Mouse (Mus musculus) liver, embryonic 16.5 days (tissue): ENCODE results near the gene Dcst2. TPM values are rescaled to one million over a fixed set of nuclear protein-coding genes. Genes with fewer than 3 reads are reported as not detected.

ENCODE experiments used
- ATAC-seq: fragments of 200-750 bp; cut with Nextera tagmentation; 2 replicates; pipeline ENCODE4 v1.8.0; 2017; ENCODE audit warnings: low read depth, mild to moderate bottlenecking, moderate number of reproducible peaks, moderate library complexity
- H3K27ac ChIP-seq: fragments of 300-500 bp; sonication (generic); 2 replicates; pipeline ENCODE4 v1.5.1; 2014; ENCODE audit warnings: mild to moderate bottlenecking, low read length
- H3K27me3 ChIP-seq: fragments of 300-500 bp; sonication (generic); 2 replicates; pipeline ENCODE4 v1.6.1; 2014; ENCODE audit warnings: low read depth, low read length, mixed read lengths; ENCODE audit not compliant: control insufficient read depth, insufficient read depth
- H3K36me3 ChIP-seq: fragments of 300-500 bp; sonication (generic); 2 replicates; pipeline ENCODE4 v1.6.1; 2014; ENCODE audit warnings: mild to moderate bottlenecking; ENCODE audit not compliant: control insufficient read depth, insufficient read depth
- H3K4me1 ChIP-seq: fragments of 300-500 bp; sonication (generic); 2 replicates; pipeline ENCODE4 v1.6.1; 2014; ENCODE audit warnings: low read depth, low read length, mixed read lengths; ENCODE audit not compliant: control insufficient read depth
- H3K4me2 ChIP-seq: fragments of 300-500 bp; sonication (generic); 2 replicates; pipeline ENCODE4 v1.6.1; 2014; ENCODE audit warnings: low read depth, low read length, mixed read lengths
- H3K4me3 ChIP-seq: fragments of 300-500 bp; sonication (generic); 2 replicates; pipeline ENCODE4 v1.5.1; 2014; ENCODE audit warnings: low read depth, mild to moderate bottlenecking, low read length
- H3K9ac ChIP-seq: fragments of 300-500 bp; sonication (generic); 2 replicates; pipeline ENCODE4 v1.6.1; 2014; ENCODE audit warnings: low read depth, low read length
- H3K9me3 ChIP-seq: fragments of 300-500 bp; sonication (generic); replicated peaks from 2 replicates; pipeline ENCODE4 v1.6.1; 2016; ENCODE audit warnings: low read length; ENCODE audit not compliant: control insufficient read depth
- WGBS: fragments of 180-500 bp; shearing (Covaris S2); extraction: QIAGEN DNeasy Blood & Tissue Kit; methylation state at CpG from one replicate; pipeline ENCODE4 v1.1.7; 2014; ENCODE audit not compliant: insufficient replicate concordance; 5-methylcytosine and 5-hydroxymethylcytosine counted together
- polyA plus RNA-seq: library from polyadenylated mRNA; unstranded; fragments of >200 nt; fragmentation: Nextera tagmentation; extraction: Ambion mirVana; gene quantifications from 2 replicates; pipeline ENCODE4 v1.2.1, GENCODE M21; 2015

The Dcst2 gene
- polyA plus RNA-seq, 1 experiment from 2014 or later = 0.05 TPM

DNA sequence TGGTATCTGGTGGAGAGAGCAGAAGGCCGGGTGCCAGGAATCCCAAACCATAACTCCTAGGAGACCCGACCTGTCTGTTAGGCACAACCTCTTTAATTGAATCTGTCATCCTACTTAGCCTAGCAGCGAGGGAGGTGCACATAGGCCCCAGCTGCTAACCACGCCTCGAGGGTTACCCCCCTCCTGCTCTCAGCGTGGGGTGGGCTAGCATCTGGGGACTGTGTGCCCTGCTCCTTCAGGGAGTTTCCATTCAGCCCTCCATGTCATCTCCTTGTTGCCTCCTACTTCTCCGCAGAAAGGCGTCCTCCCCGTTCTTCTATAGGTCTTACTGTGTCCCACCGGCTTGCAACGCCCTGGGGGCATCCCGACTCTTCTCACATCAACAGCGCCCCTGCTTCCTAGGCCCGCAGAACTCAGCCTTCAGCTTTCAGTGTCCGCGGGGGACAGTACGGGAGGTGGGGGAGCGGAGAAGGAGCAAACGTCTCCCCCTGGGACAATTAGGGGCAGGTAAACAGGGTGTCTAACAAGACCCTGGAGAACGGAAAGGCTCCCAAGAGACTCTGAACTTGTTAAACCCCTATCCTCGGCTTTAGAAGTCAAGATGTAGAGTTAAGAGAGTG, 42.7 kb upstream of the Dcst2 start:
- WGBS = 12% methylated on average over 21 of the region's 21 CpGs
- H3K36me3 ChIP-seq = no peaks in the 10 kb centered on the region
- no peak overlapping the region for H3K9ac ChIP-seq
- H3K27me3 ChIP-seq = peaks cover 80% of the 10 kb centered on the region
- no peaks in the 10 kb centered on the region for H3K9me3 ChIP-seq
- peak overlapping the region; percentile 44 for H3K4me2 ChIP-seq
- no peak overlapping the region for H3K4me3 ChIP-seq
- no peak overlapping the region for H3K27ac ChIP-seq
- no peak for ATAC-seq
- H3K4me1 ChIP-seq = peaks cover 37% of the 10 kb centered on the region

- H3K4me3 ChIP-seq = peak overlapping the region; percentile 36
- no peak overlapping the region for H3K9ac ChIP-seq
- H3K4me1 ChIP-seq = peaks cover 37% of the 10 kb centered on the region
- peak overlapping the region; percentile 44 for H3K4me2 ChIP-seq
- H3K27me3 ChIP-seq = peaks cover 84% of the 10 kb centered on the region
- ATAC-seq = no peak
- 4% methylated on average over 58 of the region's 58 CpGs for WGBS
- H3K27ac ChIP-seq = no peak overlapping the region
- H3K9me3 ChIP-seq = no peaks in the 10 kb centered on the region
- no peaks in the 10 kb centered on the region for H3K36me3 ChIP-seq
Measured at GRCm38 (mm10) chr3:89319591-89320350, 42.0 kb upstream of the Dcst2 start.

DNA sequence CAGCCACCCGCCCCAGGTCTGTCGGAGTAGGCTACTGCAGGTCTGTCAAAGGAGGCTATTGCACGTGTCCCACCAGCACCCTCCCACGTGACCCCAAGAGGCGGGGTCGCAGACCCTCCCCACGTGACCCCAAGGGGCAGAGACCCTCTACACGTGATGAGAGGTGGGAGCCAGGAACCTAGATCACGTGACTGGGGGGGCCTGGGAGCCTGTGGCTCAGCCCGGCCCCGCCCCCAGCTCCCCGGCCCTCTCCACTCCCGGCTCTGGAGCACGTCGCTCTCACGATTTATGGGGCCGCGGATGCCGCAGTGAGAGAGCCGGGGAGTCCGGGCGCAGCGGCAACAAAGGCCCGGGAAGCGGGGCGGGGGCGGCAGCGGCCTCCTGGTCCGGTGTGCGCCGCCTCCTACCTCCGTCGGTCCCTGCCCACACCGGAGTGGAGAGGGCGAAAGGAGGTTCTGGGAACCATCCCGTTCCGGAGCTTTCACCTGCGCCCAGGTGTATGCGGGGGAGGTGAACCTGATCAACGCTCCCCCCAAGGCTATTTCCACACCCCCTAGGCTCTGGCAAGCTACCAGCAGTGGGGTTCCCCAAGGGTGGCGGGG, 41.1 kb upstream of the Dcst2 start:
- Histone ChIP-seq H3K4me1 (peaks cover 34% of the 10 kb centered on the region), H3K36me3 (no peaks in the 10 kb centered on the region), H3K9ac (no peak overlapping the region), H3K27ac (no peak overlapping the region), H3K27me3 (peaks cover 86% of the 10 kb centered on the region), H3K4me3 (peak overlapping the region; percentile 26), H3K9me3 (no peaks in the 10 kb centered on the region), H3K4me2 (peak overlapping the region; percentile 27)
- ATAC-seq = no peak
- WGBS = 1% methylated on average over 40 of the region's 41 CpGs

- H3K36me3 ChIP-seq = no peaks in the 10 kb centered on the region
- no peak overlapping the region for H3K27ac ChIP-seq
- 2% methylated on average over 66 of the region's 66 CpGs for WGBS
- no peaks in the 10 kb centered on the region for H3K9me3 ChIP-seq
- H3K4me3 ChIP-seq = peak overlapping the region; percentile 47; the same call in 1 of the 2 replicates
- no peak overlapping the region for H3K9ac ChIP-seq
- peaks cover 28% of the 10 kb centered on the region for H3K4me1 ChIP-seq
- ATAC-seq = no peak
- peak overlapping the region; percentile 65 for H3K4me2 ChIP-seq
- H3K27me3 ChIP-seq = peaks cover 78% of the 10 kb centered on the region
Measured at GRCm38 (mm10) chr3:89321183-89322130, 40.3 kb upstream of the Dcst2 start.

GRCm38 (mm10) chr3:89322131-89322500, 39.7 kb upstream of the Dcst2 start:
- WGBS = 2% methylated on average over 14 of the region's 14 CpGs
- H3K36me3 ChIP-seq = no peaks in the 10 kb centered on the region
- H3K27me3 ChIP-seq = peaks cover 79% of the 10 kb centered on the region
- no peak for ATAC-seq
- H3K27ac ChIP-seq = no peak overlapping the region
- H3K9ac ChIP-seq = no peak overlapping the region
- peak overlapping the region; percentile 47 for H3K4me3 ChIP-seq
- H3K9me3 ChIP-seq = no peaks in the 10 kb centered on the region
- peak overlapping the region; percentile 65 for H3K4me2 ChIP-seq
- H3K4me1 ChIP-seq = peaks cover 28% of the 10 kb centered on the region

DNA sequence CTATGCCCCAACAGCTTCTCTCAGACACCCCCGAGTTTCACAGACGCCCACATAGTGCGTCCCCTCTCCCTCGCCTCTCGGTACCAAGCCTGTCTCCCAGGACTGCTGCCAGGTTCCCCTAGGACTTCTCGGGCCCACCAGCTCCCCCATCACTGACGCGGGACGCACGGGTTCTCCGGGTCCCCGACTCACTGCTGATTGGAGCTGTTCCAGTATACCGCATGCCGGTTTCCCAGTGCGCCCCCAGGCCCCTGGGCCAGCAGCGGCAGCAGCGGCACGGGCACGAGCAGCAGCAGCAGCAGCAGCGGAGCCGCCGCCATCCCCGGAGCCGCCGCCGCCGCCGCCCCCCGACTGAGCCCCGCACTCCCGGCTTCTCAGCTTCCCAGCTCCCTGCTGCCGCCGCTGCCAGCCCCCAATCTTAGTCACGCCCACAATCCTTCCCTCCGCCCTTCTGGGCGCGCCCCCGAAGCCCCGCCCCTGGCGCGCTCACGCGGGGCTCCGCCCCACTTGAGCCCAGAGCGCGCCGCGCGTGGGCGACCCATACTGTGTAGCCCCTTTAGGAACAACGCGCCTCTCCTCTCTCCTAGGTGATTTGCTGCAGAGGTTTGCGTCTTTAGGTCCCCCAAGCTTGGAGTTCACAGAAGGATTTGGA, 39.1 kb upstream of the Dcst2 start, which contains the start of gene Efna3:
Gene Efna3, minus strand, starts transcription at position 452 of the 652 bp plus-strand sequence.
- H3K4me3 ChIP-seq = peak within 1 kb of the TSS; percentile 47
- H3K27ac ChIP-seq = no peak within 1 kb of the TSS
- no peak within 1 kb of the TSS for H3K9ac ChIP-seq
- peak within 1 kb of the TSS; percentile 65 for H3K4me2 ChIP-seq
- H3K4me1 ChIP-seq = peaks cover 28% of the 10 kb centered on the region
- H3K27me3 ChIP-seq = peaks cover 78% of the 10 kb centered on the region
- H3K9me3 ChIP-seq = no peaks in the 10 kb centered on the region
- under 1% methylated on average over 50 of the region's 53 CpGs for WGBS
- no peaks in the 10 kb centered on the region for H3K36me3 ChIP-seq
- peak; percentile 32; the same call in 1 of the 2 replicates for ATAC-seq

GRCm38 (mm10) chr3:89325882-89326281, 35.9 kb upstream of the Dcst2 start:
- Histone ChIP-seq H3K4me3 (no peak overlapping the region), H3K27me3 (peaks cover 66% of the 10 kb centered on the region), H3K27ac (no peak overlapping the region), H3K9ac (no peak overlapping the region), H3K9me3 (no peaks in the 10 kb centered on the region), H3K4me1 (peaks cover 20% of the 10 kb centered on the region), H3K4me2 (no peak overlapping the region), H3K36me3 (no peaks in the 10 kb centered on the region)
- no peak for ATAC-seq
- WGBS = 58% methylated on average over 8 of the region's 8 CpGs

- Histone ChIP-seq H3K27me3 (peaks cover 59% of the 10 kb centered on the region), H3K9ac (no peak overlapping the region), H3K36me3 (no peaks in the 10 kb centered on the region), H3K4me1 (peaks cover 6% of the 10 kb centered on the region), H3K4me2 (no peak overlapping the region), H3K27ac (no peak overlapping the region), H3K9me3 (no peaks in the 10 kb centered on the region), H3K4me3 (no peak overlapping the region)
- ATAC-seq = no peak
- 61% methylated on average over 9 of the region's 9 CpGs for whole genome bisulfite sequencing
Measured at GRCm38 (mm10) chr3:89327371-89327870, 34.4 kb upstream of the Dcst2 start.
